Mouse (Mus musculus): Measurements from ENCODE around the gene Hpdl.
A peak's percentile ranks its signal among the peaks of the same experiment; 100 is the strongest.
"Not testable (repeated sequence)": the region's sequence is repeated elsewhere in the genome, so short reads cannot be mapped to it uniquely, and the experiment has no call there.

Hpdl gene

DNA sequence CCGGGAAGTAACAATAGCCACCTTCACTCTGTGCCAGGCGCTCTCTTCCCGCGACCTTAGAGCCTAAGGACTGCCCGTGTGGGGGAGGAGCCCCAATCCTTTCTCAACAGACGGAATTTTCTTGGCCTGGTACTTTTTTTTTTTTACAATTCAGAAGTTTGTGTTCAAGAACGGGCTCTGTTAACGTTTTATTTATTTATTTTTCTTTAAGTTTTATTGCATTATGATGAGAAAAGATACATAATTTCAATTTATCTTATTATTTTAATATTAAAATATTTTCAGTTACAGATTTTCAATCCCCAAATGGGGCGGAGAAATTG, at the start of gene Hpdl:
TSS of gene Hpdl (minus strand) at position 14 of the 323 bp plus-strand sequence.
- no peak for DNase-seq (ENCODE audit: low spot score)

DNA sequence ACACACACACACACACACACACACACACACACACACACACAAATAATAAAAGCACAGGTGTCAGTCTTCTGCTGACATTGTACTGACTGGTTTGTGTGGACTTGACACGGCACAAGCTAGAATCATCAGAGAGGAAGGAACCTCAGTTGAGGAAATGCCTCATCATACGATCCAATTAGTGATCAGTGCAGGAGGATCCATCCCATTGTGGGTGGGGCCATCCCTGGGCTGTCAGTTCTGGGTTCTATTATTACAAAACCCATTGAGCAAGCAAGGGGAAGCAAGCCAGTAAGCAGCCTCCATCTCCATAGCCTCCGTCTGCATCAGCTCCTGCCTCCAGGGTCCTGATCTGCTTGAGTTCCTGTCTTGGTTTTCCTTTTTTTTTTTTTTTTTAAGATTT, 48.4 kb upstream of the Hpdl start:
- no peak for DNase-seq (ENCODE audit: low spot score)

DNA sequence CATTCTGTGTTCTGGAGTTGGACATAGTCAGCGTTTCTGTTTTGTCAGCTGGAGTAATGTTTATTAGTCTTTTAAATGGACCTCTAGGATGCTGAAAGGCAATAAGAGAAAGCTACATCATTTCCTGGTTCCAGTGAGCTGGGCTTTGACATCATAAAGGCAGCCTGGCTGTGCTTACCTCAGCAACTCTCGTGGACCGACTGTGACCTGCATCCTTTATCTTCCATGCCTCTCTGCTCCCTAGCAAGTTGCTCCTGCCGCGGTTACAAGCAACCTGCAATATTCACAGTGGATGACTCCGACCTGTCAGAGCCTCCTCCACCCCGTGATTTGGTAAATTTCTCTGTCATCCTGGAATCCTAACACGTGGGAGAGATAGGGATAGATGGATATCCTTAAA, 40.5 kb upstream of the Hpdl start:
- DNase-seq (ENCODE audit: low spot score), result no peak

DNA sequence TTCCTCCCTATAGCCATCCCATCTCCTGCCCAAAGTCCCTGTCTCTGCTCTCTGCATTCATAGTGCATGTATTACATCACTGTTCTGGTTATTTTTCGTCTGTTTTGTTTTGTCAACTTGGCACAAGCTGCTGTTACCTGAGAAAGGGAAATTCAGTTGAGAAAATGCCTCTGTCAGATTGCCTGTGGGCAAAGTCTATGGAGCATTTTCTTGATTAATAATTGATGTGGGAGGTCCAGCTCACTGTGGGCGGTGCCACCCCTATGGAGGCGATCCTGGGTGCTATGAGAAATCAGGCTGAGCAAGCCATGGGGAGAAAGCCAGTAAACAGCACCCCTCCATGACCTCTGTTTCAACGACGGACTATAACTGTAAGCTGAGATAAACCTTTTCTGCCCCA, 38.2 kb upstream of the Hpdl start:
- DNase-seq (ENCODE audit: low spot score), result no peak

DNA sequence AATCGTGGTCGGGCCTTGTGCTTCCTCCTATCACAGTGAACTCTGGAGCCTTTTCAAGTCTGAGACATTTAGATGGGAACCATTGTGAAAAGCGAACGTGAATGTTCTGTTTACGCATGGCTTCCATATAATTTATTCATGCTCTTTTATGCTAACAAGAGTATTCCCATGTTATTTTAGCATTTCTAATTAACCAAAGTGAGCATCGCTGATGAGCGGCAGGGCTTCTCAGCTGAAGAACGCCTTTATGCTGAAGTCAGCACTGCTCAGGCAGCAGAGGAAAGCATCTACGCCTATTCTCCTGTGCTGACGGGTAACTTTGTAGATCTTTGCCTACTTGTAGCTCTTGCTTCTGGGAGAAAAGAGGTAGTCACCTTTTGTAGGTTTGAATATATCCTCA, 35.7 kb upstream of the Hpdl start:
- DNase-seq (ENCODE audit: low spot score), result no peak

DNA sequence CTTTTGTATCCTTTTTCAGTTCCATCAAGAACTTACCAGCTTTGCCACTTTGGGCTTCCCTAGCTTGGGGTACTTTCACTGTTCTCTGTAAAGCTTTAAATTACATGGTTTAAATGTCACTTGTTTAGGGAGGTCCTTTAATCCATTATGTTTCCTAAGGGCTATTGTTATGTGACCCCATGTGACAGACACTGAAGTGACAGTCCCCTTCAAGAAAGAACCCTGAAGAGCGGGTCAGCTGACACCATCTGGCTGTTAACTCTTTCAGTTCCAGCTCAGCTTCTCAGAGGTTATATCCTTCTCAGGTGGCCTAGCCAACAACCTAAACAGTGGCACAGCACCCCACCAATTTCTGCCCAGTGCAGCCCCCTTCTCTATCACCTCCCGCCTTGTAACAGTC, 32.8 kb upstream of the Hpdl start:
- no peak for DNase-seq (ENCODE audit: low spot score)

DNA sequence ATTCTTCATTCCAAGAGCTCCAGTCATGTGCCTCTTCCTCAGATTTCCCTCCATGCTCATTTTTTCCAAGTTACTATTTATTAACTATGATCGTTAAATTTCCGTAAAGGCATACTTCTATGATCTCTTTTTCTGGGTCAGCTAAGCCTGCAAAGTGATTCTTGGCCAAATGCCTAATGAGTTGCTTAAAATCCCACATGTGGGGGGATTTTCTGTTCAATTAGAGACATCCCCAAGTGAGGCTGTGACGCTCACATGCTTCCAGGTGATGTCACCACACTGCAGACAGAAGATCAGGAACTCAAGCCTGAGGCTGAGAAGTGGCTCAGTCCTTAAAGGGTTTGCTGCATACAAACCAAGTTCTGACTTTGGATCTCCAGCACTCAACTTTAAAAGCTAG, 28.4 kb upstream of the Hpdl start:
- no peak for DNase-seq (ENCODE audit: low spot score)

DNA sequence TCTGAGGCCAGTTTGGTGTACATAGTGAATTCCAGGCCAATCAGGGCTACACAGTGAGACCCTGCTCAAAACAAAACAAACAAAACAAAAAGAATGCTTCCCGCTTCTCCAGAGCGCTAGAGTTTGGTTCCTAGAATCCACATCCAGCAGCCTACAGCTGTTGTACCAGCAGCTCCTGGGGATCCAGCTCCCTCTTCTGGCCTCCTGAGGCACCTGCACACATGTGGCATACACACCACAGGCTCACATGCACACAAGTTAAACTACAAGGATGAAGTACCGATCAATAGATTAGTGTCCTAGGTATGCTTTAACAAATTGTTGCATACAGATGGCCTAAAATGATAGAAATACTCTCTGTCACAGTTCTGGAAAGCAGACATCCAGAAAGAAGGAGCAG, 22.8 kb upstream of the Hpdl start:
- DNase-seq (ENCODE audit: low spot score), result no peak

DNA sequence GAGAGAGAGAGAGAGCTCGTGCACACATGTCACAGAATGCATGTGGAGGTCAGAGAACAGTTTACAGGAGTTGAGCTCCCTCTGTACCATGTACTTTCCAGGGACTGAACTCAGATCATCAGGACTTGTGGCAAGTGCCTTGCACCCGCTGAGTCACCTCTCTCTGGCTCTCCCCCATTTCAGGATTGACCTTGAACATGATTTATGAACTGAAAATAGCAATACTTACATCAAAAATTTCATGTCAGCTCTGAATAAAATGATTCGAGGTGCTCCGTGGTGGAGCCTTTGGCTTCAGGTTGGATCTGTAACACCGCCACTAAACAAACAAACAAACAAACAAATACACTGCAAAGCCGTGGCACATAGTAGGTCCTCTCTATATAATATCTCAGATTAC, 19.3 kb upstream of the Hpdl start:
- DNase-seq (ENCODE audit: low spot score), result no peak

DNA sequence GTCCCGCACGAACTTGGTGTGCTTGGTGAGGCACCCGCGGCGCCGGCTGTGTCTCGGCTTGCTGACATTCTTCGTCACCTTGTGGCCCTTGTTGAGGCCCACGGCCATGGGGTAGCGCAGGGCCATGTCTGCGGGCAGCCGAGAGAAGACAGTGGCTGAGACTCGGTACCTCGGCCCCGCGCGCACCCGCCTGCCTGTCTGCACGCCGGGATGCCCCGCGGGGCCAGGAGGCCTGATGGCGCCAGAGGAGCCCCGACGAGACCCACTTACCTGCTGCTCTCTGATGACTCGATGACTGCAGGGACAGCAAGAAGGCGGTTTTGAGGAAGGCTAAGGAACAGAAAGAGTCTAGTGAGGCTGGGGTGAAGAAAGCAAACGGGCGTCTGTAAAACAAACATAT, 18.6 kb upstream of the Hpdl start:
- DNase-seq (ENCODE audit: low spot score), result not testable (repeated sequence)

DNA sequence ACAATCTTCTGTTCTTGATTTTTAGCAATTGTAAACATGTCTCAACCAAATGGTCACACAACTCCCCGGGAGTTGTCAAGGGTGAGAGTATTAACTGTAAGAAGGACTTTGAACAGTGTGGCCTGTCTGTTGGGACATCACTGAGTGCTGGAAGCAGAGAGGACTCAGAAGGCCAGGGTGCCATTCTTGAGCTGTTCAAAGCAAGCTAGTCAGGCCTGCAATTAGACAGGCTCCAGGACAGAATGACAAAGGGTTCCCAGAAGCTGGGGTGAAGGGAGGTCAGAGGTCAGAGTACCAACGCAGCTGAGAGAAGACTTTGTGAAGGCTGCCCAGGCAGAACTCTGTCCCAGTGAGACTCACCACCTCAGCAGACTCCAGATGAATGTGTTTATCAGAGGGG, 17.5 kb upstream of the Hpdl start:
- no peak for DNase-seq (ENCODE audit: low spot score)

DNA sequence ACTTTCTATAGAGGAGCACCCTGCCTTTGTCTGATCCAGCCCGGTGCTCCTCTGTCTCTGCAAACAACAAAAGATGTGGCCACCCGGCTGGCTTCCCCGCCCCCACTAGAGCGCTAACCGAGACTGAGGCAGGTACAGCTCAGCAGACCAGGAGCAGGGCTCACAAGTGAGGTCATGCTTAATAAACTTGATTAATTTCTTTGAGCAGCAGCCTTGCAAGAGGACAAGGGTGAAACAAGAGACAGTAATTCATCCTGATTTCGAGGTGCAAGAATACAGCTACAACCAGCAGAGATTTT, 8.5 kb upstream of the Hpdl start:
- DNase-seq (ENCODE audit: low spot score), result no peak

DNA sequence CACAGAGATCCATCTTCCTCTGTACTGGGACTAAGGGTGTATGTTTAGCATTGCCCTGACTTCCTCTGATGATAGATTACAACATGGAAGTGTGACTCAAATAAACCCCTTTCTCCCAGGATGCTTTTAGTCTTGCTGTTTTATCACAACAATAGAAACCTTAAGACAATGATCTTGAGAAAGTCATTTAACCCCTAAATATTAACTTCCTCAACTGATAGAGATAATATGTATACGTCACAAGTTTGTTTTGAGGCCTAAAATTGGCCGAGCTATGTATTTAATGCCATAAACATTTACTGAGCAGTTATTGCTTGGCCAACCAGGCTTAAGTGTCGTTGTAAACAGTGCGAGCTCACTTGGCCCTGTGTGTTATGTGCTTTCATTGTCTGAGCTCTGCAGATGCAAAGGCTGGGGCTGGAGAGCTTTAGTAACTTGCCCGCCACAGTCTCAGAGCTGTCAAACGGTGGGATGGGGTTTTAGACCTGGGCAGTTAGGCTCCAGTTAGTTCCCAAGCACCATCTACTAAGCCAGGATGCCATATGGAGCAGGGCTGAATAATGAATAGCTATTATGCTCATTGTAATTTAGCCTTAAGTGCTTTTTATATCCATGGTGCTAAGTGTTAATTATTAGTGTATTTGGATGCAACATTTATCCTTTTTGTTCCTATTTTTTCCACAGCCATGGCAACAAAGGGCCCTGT, 8.0 kb upstream of the Hpdl start:
- no peak for DNase-seq (ENCODE audit: low spot score)

DNA sequence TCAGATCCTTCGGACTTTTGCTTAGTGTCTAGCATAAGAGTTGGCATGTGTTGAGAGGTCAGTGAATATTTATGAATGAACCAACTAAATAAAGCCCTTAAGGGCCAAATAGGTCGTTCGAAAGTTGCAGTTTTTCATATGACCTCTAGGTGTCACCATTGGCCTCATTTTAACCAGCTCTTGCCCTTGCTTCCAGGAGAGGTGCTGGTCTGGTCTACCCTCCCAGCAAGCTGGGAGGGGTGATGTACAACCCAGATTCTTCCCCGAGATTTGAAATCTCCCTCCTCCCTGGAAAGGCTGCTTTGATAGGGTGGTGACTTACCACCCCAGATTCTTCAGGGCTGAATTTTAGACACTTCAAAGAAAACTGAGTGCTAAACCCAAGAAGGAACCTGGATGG, 6.3 kb upstream of the Hpdl start:
- no peak for DNase-seq (ENCODE audit: low spot score)

DNA sequence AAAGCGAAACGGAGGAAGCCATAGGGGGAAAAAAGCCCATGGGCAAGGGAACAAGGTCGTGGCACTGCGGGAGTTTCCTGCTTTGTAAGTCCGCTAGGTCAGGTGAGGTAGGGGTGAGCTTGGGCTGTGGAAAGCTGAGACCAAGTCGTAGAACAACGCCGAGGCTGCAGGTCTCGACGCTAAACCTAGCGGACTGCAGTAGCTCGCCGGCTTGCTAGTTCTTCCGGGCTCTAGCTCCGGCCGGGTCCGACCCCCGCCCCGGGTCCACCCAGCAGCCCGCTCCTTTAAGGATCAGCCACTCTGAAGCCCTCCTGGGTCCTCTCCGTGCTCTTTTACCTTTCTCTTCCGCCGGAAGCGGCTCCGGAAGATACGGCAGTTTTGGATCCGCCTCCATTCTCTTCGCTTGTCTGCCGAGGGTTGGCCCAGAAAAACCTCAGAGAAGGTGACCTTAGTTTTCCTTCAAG, 3.1 kb upstream of the Hpdl start:
- no peak for DNase-seq (ENCODE audit: low spot score)

DNA sequence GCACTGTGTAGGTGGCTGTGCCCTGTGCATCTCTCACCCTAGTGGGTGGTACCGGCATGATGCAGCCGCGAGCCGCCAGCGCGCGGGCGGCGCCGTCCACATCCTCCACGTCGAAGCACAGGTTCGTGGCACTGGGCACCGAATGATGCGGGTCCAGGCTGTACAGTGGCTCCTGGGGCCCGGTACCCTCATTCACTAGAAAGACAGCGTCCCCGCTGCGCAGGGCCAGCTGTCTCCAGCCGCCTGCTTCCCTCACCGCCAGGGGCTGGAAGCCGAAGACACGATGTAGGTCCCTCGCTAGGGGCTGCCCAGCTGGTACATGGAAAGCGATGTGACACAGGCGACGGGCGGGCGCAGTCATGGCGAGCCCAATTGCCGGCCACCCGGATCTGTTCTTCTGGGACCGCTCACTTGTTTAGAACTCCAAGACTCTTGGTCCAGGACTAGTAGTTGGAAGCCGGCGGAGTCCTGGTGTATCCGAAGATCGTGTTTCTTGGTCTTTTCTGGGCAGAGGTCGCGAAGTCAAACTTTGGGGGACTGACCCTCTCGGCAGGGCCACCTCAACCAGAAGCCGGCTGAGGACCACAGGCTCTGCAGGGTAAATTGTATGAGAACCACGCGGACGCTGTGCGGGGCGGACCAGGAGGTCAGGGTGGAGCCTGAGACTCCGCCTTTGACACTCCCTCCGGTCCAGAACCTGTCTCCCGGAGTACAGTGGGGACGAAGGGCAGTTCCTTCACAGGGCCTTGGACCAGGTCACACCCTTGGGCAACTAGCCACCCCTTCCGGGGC, 409 bp downstream of the Hpdl start:
- no peak for DNase-seq (ENCODE audit: low spot score)

DNA sequence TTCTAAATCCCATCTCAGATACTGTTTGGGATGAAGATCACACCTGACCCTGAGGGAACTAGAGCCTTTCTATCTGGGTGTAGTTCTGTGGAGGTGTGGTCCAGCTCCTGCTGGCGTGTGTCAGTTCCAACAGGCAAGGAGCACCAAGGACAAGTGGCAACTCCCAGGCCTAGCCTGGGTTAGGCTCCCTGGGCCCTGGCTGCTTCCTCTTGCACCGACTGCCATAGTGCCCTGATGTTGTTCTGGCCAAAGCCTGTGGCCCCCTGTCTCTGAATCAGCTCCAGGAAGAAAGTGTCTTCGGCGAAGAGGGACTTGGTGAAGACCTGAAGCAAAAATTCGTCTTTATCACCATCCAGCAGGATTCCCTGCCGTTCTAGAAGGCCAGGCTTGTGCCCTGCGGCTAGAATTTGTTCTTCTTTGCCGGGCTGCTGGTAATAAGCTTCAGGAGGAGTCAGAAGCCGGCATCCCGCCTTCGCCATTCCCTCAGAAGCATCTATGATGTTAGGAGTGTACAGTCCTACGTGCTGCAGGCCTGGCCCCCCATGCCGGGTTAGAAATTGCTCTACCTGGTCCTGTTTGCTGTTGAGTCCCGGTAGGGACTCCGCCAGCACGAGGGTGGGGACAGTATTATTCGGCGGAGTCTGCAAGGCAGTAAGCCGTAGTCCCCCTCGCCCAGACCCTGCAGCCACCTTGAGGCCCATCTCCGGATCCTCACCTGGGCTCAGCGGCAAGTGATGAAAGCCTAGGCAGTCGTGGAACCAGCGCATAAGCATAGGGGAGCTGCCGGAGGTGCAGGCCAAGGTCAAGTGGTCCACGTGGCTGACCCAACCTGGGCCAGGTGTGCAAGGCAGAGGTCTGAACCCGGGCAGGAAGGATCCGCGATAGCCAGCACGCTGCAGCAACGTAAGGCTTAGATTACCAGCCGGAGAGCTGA, 1.3 kb downstream of the Hpdl start:
- DNase-seq (ENCODE audit: low spot score), result no peak

DNA sequence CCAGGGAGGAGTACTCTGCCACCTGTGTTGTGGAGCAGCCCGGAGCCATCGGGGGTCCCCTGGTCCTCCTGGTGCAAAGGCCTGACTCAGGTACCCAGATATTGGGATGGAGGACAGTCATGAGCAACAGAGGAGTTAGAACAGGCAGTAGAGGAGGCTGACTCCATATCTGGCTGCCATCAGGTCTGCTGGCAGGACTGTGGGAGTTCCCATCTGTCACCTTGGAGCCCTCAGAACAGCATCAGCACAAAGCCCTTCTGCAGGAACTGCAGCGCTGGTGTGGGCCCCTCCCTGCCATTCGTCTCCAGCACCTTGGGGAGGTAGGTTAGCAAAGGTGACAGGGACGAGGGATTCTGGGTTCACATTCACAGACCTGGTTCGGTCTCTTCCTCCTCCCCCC, 4.0 kb downstream of the Hpdl start:
- no peak for DNase-seq (ENCODE audit: low spot score)

DNA sequence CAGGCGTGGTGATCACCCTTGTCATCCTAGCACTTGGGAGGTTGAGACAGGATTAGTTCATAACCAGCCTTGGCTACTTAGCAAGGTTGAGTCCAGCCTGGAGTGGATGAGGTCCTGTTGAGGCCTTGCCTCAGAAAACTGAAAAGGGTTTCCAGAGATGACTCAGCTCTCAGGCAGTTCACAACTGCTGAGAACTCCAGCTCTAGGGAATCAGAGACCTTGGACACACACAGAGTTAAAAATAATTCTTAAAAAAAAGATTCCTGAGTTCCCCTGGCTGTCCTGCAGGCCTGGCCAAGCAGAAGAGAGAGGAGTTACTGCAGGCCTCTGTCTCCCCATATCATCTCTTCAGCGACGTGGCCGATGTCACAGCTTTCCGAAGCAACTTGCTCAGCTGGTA, 6.2 kb downstream of the Hpdl start:
- DNase-seq (ENCODE audit: low spot score), result no peak

DNA sequence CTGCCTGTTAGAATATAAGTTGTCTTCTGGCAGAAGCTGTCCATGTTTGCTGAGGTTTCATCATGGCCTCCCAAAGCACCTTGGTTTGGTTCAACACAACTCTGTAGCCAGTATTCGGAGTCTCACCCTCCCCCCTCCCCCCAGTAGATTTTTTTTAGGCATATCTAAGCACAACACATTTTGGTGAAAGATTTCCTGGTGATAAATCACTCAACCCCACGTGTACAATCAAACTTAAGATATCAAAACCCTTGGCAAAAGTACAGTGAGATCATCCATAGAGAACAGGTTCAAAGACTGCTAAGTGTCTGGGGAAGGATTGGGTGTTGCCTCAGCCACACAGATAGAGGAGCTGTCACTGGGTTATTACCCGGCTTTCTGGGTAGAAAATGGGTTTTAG, 10.5 kb downstream of the Hpdl start:
- no peak for DNase-seq (ENCODE audit: low spot score)

DNA sequence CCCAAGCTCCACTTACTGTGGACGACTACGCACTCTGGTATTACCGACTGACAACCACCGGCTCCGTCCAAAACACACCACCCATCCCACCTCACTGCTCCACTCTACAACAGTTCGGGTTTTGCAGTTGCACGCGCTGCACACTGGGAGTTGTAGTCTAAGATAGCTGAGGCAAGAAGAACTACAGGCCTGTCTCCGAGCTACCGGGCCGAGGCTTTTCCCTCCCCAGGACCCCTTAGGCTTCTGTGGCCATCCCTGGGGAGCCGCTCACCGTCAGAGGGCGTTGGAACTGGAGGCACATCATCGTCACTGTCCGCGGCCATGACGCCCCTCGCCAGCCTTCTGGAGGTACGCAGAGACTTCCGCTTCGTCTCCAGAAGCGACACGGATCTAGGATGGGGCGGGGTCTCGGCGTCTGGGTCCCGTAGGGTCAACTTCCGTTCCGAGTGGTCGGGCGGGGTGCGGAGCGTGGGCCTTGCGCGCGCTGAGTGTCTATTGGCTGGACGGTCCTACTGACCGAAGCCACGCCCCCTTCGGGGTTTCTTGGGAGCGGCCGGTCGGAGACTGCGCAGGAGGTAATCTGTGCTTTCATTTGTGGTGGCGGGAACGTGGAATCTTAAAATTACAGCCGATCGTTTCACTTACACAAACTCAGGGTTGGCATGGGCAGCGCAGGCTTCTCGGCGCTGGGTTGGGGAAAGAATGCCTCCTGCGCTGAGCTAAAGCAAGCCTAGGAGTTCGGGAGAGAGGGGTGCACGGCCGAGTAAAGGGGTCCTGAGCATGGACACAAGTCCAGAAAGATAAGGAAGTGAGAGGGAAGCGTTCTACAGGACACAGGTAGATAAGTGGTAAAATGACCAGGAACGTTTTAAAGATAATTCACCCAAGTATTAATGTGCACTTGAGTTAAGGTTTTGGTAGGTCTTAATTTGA, 14.0 kb downstream of the Hpdl start, which contains the start of the genes Toe1 and Mutyh:
TSS of gene Toe1 (minus strand) at position 444 of the 933 bp plus-strand sequence.
TSS of gene Mutyh (plus strand) at position 527 of the 933 bp plus-strand sequence.
- peak; percentile 86 for DNase-seq (ENCODE audit: low spot score)

DNA sequence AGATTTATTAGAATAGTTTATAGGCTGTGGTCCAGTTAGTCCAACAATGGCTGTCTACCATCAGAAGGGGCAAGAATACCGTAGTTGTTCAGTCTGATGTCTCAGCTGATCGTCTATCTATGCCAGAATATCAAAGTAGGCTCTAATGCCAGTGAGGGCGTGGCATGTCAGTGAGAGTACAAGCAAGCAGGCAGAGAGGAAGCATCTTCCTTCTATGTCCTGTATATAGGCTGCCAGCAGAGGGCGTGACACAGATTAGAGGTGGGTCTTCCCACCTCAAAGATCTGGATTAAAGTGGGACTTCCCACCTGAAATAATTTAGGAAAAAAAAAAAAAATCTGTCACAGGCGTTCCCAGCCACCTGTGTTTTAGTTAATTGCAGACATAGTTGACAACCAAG, 21.6 kb downstream of the Hpdl start:
- no peak for DNase-seq (ENCODE audit: low spot score)
